Mouse (Mus musculus): ENCODE data around the gene Olfr1299. TPM values are rescaled to one million over a fixed set of nuclear protein-coding genes. Genes with fewer than 3 reads are reported as not detected.

Olfr1299 gene
- polyA plus RNA-seq (2015; fragmentation: Nextera tagmentation; extraction: Ambion mirVana), result not detected in 2 replicates

DNA sequence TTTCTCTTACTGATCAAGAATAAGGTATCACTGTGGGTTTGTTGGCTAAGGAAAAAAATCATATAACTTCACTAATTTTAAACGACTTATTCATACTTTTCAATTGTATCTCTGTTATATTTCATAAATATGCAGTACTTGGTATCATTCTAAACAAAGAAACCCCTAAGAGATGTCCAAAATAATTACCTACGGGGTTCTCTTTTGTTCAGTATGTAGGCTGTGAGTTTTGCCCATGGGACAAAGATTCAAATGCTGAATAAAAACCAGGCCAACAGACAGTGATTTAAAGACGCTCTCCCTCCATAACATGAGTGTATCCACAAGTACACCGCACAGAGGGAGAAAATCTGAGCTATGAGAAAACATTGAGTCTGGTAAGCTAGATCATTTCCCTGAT lies at the start of gene Olfr1299:
Olfr1299 (plus strand) TSS at position 301 of the 400 bp plus-strand sequence.
- ATAC-seq (ENCODE audit: insufficient read depth, low FRiP score), result no peak
- Histone ChIP-seq H3K27me3 (ENCODE audit: control insufficient read depth, insufficient read depth, low read length) (no peaks in the 10 kb centered on the region), H3K4me2 (ENCODE audit: low read depth, low read length) (no peak within 1 kb of the TSS), H3K36me3 (ENCODE audit: control insufficient read depth, insufficient read depth, low read length) (no peaks in the 10 kb centered on the region), H3K4me3 (replicated peaks; ENCODE audit: low read length) (no peak within 1 kb of the TSS), H3K9me3 (replicated peaks; ENCODE audit: control insufficient read depth, low read length) (no peaks in the 10 kb centered on the region), H3K9ac (ENCODE audit: low read length) (no peak within 1 kb of the TSS), H3K4me1 (ENCODE audit: control insufficient read depth, insufficient read depth, low read length) (no peaks in the 10 kb centered on the region), H3K27ac (ENCODE audit: low read length) (no peak within 1 kb of the TSS)
- 76% methylated on average over 4 of the region's 4 CpGs for WGBS

DNA sequence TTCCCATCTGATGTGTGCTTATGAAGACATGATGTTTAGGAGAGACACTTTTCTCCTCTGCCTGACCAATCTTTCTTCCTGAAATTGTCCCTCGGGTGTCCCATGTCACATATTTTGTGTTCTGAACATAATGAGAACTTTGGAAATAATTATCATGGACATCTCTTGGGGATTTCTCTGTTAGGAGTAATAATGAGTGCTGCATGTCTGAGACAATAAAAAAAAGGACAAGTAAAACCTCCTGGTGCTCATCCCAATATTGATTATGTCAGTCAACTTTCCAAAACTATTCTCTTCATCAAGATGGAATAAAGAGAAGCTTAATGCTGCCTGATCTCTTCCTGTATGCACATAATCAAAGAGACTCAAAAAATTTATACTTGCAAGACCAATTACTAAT lies 34.8 kb upstream of the Olfr1299 start, which contains the start of gene Olfr1297:
Olfr1297 (minus strand) TSS at position 101 of the 400 bp plus-strand sequence.
- Histone ChIP-seq H3K27ac (ENCODE audit: low read length) (no peak within 1 kb of the TSS), H3K9ac (ENCODE audit: low read length) (no peak within 1 kb of the TSS), H3K4me3 (replicated peaks; ENCODE audit: low read length) (no peak within 1 kb of the TSS), H3K4me1 (ENCODE audit: control insufficient read depth, insufficient read depth, low read length) (no peaks in the 10 kb centered on the region), H3K4me2 (ENCODE audit: low read depth, low read length) (no peak within 1 kb of the TSS), H3K36me3 (ENCODE audit: control insufficient read depth, insufficient read depth, low read length) (no peaks in the 10 kb centered on the region), H3K27me3 (ENCODE audit: control insufficient read depth, insufficient read depth, low read length) (no peaks in the 10 kb centered on the region), H3K9me3 (replicated peaks; ENCODE audit: control insufficient read depth, low read length) (no peaks in the 10 kb centered on the region)
- no peak for ATAC-seq (ENCODE audit: insufficient read depth, low FRiP score)
- 72% methylated on average over 1 of the region's 1 CpGs for WGBS

DNA sequence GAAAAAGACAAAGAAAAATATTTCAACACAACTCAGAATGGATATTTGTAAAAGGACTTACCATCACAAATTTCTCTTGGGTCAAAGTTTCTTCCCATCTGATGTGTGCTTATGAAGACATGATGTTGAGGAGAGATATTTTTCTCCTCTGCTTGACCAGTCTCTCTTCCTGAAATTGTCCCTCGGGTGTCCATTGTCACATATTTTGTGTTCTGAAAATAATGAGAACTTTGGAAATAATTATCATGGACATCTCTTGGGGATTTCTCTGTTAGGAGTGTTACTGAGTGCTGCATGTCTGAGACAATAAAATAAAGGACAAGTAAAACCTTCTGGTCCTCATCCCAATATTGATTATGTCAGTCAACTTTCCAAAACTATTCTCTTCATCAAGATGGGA lies 12.1 kb upstream of the Olfr1299 start, which contains the start of gene Olfr1298:
Olfr1298 (minus strand) TSS at position 101 of the 400 bp plus-strand sequence.
- no peaks in the 10 kb centered on the region for H3K9me3 ChIP-seq (replicated peaks; ENCODE audit: control insufficient read depth, low read length)
- no peak for ATAC-seq (ENCODE audit: insufficient read depth, low FRiP score)

More for the DNA sequence above, 12.1 kb upstream of the Olfr1299 start, which contains the start of gene Olfr1298:
- no peaks in the 10 kb centered on the region for H3K27me3 ChIP-seq (ENCODE audit: control insufficient read depth, insufficient read depth, low read length)
- H3K4me3 ChIP-seq (replicated peaks; ENCODE audit: low read length), result no peak within 1 kb of the TSS
- WGBS, result 80% methylated on average over 1 of the region's 1 CpGs
- H3K9ac ChIP-seq (ENCODE audit: low read length), result no peak within 1 kb of the TSS
- H3K4me2 ChIP-seq (ENCODE audit: low read depth, low read length), result no peak within 1 kb of the TSS
- H3K36me3 ChIP-seq (ENCODE audit: control insufficient read depth, insufficient read depth, low read length), result no peaks in the 10 kb centered on the region
- no peak within 1 kb of the TSS for H3K27ac ChIP-seq (ENCODE audit: low read length)
- H3K4me1 ChIP-seq (ENCODE audit: control insufficient read depth, insufficient read depth, low read length), result no peaks in the 10 kb centered on the region

Other genes starting within 250 kb of the Olfr1299 start
- gene Olfr1286, start 238.3 kb upstream of the Olfr1299 start, polyA plus RNA-seq (2015; fragmentation: Nextera tagmentation; extraction: Ambion mirVana), result not detected in 2 replicates
- not detected in 2 replicates for gene Olfr1287, start 212.3 kb upstream of the Olfr1299 start, polyA plus RNA-seq (2015; fragmentation: Nextera tagmentation; extraction: Ambion mirVana)
- gene Olfr1288, start 187.3 kb upstream of the Olfr1299 start, polyA plus RNA-seq (2015; fragmentation: Nextera tagmentation; extraction: Ambion mirVana), result not detected in 2 replicates
- not detected in 2 replicates for gene Olfr1289, start 180.6 kb upstream of the Olfr1299 start, polyA plus RNA-seq (2015; fragmentation: Nextera tagmentation; extraction: Ambion mirVana)
- gene Olfr1290, start 167.6 kb upstream of the Olfr1299 start, polyA plus RNA-seq (2015; fragmentation: Nextera tagmentation; extraction: Ambion mirVana), result not detected in 2 replicates
- not detected in 2 replicates for gene Olfr1291-ps1, start 164.2 kb upstream of the Olfr1299 start, polyA plus RNA-seq (2015; fragmentation: Nextera tagmentation; extraction: Ambion mirVana)
- not detected in 2 replicates for gene Olfr1293-ps, start 136.2 kb upstream of the Olfr1299 start, polyA plus RNA-seq (2015; fragmentation: Nextera tagmentation; extraction: Ambion mirVana)
- gene Olfr1294, start 121.1 kb upstream of the Olfr1299 start, polyA plus RNA-seq (2015; fragmentation: Nextera tagmentation; extraction: Ambion mirVana), result not detected in 2 replicates
- not detected in 2 replicates for gene Olfr1295, start 91.7 kb upstream of the Olfr1299 start, polyA plus RNA-seq (2015; fragmentation: Nextera tagmentation; extraction: Ambion mirVana)
- gene Olfr1297, start 34.9 kb upstream of the Olfr1299 start, polyA plus RNA-seq (2015; fragmentation: Nextera tagmentation; extraction: Ambion mirVana), result not detected in 2 replicates
- not detected in 2 replicates for gene Olfr1298, start 12.2 kb upstream of the Olfr1299 start, polyA plus RNA-seq (2015; fragmentation: Nextera tagmentation; extraction: Ambion mirVana)
- not detected in 2 replicates for gene Olfr1301, start 89.6 kb downstream of the Olfr1299 start, polyA plus RNA-seq (2015; fragmentation: Nextera tagmentation; extraction: Ambion mirVana)
- gene Olfr1302, start 116.0 kb downstream of the Olfr1299 start, polyA plus RNA-seq (2015; fragmentation: Nextera tagmentation; extraction: Ambion mirVana), result not detected in 2 replicates
- gene Olfr1303, start 158.9 kb downstream of the Olfr1299 start, polyA plus RNA-seq (2015; fragmentation: Nextera tagmentation; extraction: Ambion mirVana), result not detected in 2 replicates
- gene Olfr1305, start 215.7 kb downstream of the Olfr1299 start, polyA plus RNA-seq (2015; fragmentation: Nextera tagmentation; extraction: Ambion mirVana), result not detected in 2 replicates

Data from stomach, embryonic 16.5 days (tissue).